Mouse (Mus musculus): ENCODE data around the gene Zdhhc19.

- TF ChIP-seq CTCF (IDR thresholded peaks at IDR 0.05; ENCODE audit: borderline replicate concordance, control insufficient read depth, extremely low read depth, insufficient read depth, low read length, poor library complexity) (no peak), POLR2A (IDR thresholded peaks at IDR 0.05; ENCODE audit: control insufficient read depth, extremely low read depth, insufficient read depth, low read length, poor library complexity) (no peak)
These were observed 16.6 kb upstream of the Zdhhc19 start for GRCm38 (mm10) chr16:32479415-32479814.

Measured in thymus, adult 2 months (tissue).